Mouse (Mus musculus) intestine, embryonic 16.5 days (tissue): ENCODE measurements around the gene Mob3b. TPM values are rescaled to one million over a fixed set of nuclear protein-coding genes. Genes with fewer than 3 reads are reported as not detected.

ENCODE experiments used
- ATAC-seq: fragments of 200-750 bp; cut with Nextera tagmentation; 2 replicates; pipeline ENCODE4 v1.8.0; 2017; ENCODE audit warnings: moderate TSS enrichment, moderate library complexity
- H3K27ac ChIP-seq: fragments of 300-500 bp; sonication (generic); 2 replicates; pipeline ENCODE4 v1.5.1; 2014; ENCODE audit warnings: mild to moderate bottlenecking, low read length
- H3K27me3 ChIP-seq: fragments of 300-500 bp; sonication (generic); replicated peaks from 2 replicates; pipeline ENCODE4 v1.6.1; 2014; ENCODE audit warnings: low read length, control low read depth, mixed read lengths; ENCODE audit not compliant: control insufficient read depth, insufficient read depth
- H3K36me3 ChIP-seq: fragments of 300-500 bp; sonication (generic); 2 replicates; pipeline ENCODE4 v1.6.1; 2014; ENCODE audit warnings: low read length, control low read depth; ENCODE audit not compliant: control insufficient read depth, insufficient read depth
- H3K4me1 ChIP-seq: fragments of 300-500 bp; sonication (generic); 2 replicates; pipeline ENCODE4 v1.6.1; 2014; ENCODE audit warnings: low read length, control low read depth, mixed read lengths; ENCODE audit not compliant: control insufficient read depth, insufficient read depth
- H3K4me2 ChIP-seq: fragments of 300-500 bp; sonication (generic); 2 replicates; pipeline ENCODE4 v1.6.1; 2014; ENCODE audit warnings: low read depth, low read length, control low read depth
- H3K4me3 ChIP-seq: fragments of 300-500 bp; sonication (generic); 2 replicates; pipeline ENCODE4 v1.5.1; 2014; ENCODE audit warnings: mild to moderate bottlenecking, low read length
- H3K9ac ChIP-seq: fragments of 300-500 bp; sonication (generic); 2 replicates; pipeline ENCODE4 v1.6.1; 2014; ENCODE audit warnings: low read depth, low read length
- H3K9me3 ChIP-seq: fragments of 300-500 bp; sonication (generic); 2 replicates; pipeline ENCODE4 v1.6.1; 2016; ENCODE audit warnings: low read length, control low read depth; ENCODE audit not compliant: control insufficient read depth
- WGBS: fragments of 180-500 bp; shearing (Covaris S2); extraction: QIAGEN DNeasy Blood & Tissue Kit; methylation state at CpG from one replicate; pipeline ENCODE4 v1.1.7; 2014; 5-methylcytosine and 5-hydroxymethylcytosine counted together
- polyA plus RNA-seq: library from polyadenylated mRNA; unstranded; fragments of >200 nt; fragmentation: Nextera tagmentation; extraction: Ambion mirVana; gene quantifications from 2 replicates; pipeline ENCODE4 v1.2.1, GENCODE M21; 2015

Gene Mob3b
- polyA plus RNA-seq, 1 experiment from 2014 or later, result 27.5 TPM

- Histone ChIP-seq H3K27ac (no peak overlapping the region), H3K36me3 (no peaks in the 10 kb centered on the region), H3K27me3 (no peaks in the 10 kb centered on the region), H3K9me3 (no peaks in the 10 kb centered on the region), H3K9ac (no peak overlapping the region), H3K4me3 (no peak overlapping the region), H3K4me1 (peaks cover 9% of the 10 kb centered on the region), H3K4me2 (no peak overlapping the region)
- WGBS, result 24% methylated on average over 3 of the region's 3 CpGs
- no peak for ATAC-seq
Measured at GRCm38 (mm10) chr4:35154051-35154450, 3.2 kb downstream of the Mob3b start.

DNA sequence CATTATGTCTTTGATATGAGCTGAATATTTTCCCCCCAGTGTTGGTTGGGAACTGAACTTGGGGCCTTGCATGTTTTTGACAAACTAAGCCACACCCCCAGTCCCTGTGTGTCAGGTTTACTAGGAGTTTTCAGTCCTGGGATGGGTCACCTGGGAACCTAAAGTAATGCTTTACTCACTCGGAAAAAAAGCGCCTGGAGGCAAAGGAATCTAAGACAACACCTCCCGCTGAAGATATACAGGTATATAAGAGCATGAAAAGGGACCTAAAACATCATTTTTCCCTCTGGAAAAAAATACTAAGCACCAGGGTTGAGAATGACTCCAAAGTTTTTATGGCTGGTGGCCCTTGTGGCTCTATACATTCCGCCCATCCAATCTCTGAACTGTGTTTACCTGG is 5.5 kb downstream of the Mob3b start, which contains the start of gene Ifnk:
TSS of gene Ifnk (plus strand) at position 301 of the 400 bp plus-strand sequence.
- Histone ChIP-seq H3K36me3 (no peaks in the 10 kb centered on the region), H3K4me2 (no peak within 1 kb of the TSS), H3K4me3 (no peak within 1 kb of the TSS), H3K27ac (no peak within 1 kb of the TSS), H3K9ac (no peak within 1 kb of the TSS), H3K27me3 (no peaks in the 10 kb centered on the region), H3K4me1 (peaks cover 5% of the 10 kb centered on the region), H3K9me3 (no peaks in the 10 kb centered on the region)
- no peak for ATAC-seq
- WGBS, result 83% methylated on average over 4 of the region's 4 CpGs

DNA sequence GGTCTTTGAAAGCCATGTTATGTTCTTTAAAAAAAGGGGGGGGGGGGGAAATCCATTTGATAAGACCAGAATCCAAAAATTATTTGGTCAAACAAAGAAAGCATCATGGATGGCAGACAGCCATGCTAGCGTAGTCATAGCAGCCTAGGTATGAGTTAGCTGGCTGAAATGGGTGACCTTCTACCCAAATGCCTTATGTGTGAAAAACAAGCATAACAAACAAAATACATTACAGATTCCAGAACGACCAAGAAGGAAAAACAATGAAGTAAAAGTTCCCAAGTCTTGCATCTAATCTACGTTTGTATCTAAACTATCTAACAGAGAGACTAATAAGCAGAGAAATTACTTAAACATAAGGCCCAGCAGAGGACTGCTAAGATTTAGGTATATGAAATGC is 6.6 kb downstream of the Mob3b start:
- Histone ChIP-seq H3K4me3 (no peak overlapping the region), H3K4me1 (peaks cover 7% of the 10 kb centered on the region), H3K9ac (no peak overlapping the region), H3K9me3 (no peaks in the 10 kb centered on the region), H3K36me3 (no peaks in the 10 kb centered on the region), H3K27me3 (no peaks in the 10 kb centered on the region), H3K4me2 (no peak overlapping the region), H3K27ac (no peak overlapping the region)
- 80% methylated on average over 3 of the region's 3 CpGs for WGBS
- no peak for ATAC-seq

GRCm38 (mm10) chr4:35148326-35148725 is 9.0 kb downstream of the Mob3b start:
- Histone ChIP-seq H3K4me3 (no peak overlapping the region), H3K27me3 (no peaks in the 10 kb centered on the region), H3K27ac (no peak overlapping the region), H3K9ac (no peak overlapping the region), H3K4me1 (peaks cover 14% of the 10 kb centered on the region), H3K9me3 (no peaks in the 10 kb centered on the region), H3K36me3 (no peaks in the 10 kb centered on the region), H3K4me2 (no peak overlapping the region)
- 89% methylated on average over 4 of the region's 4 CpGs for WGBS
- no peak for ATAC-seq

- H3K27ac ChIP-seq, result no peak overlapping the region
Measured at GRCm38 (mm10) chr4:35146597-35146996, 10.7 kb downstream of the Mob3b start.

DNA sequence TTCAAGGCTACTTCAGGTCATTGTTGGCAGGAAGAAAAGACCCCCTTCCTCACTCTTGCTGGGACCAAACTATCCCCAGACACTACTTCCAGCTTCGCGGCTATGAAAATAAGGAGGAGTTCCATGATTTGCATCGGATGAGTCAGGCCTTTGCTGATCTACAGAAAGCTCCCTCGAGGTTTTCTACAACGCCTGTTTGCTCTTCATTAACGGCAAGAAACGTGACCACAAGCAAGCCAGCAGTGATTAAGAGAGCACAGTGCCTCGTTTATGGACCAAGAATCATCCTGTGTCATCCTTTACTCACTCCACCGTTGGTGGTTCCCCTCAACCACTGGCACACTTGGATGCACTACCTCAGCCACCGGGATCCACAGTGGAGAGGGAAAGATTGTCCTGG is 11.6 kb downstream of the Mob3b start:
- Histone ChIP-seq H3K27ac (peak overlapping the region; percentile 28; the same call in 1 of the 2 replicates), H3K9ac (no peak overlapping the region), H3K4me2 (no peak overlapping the region), H3K4me3 (no peak overlapping the region), H3K36me3 (no peaks in the 10 kb centered on the region), H3K4me1 (peaks cover 12% of the 10 kb centered on the region), H3K9me3 (no peaks in the 10 kb centered on the region), H3K27me3 (no peaks in the 10 kb centered on the region)
- no peak for ATAC-seq
- WGBS, result 75% methylated on average over 10 of the region's 10 CpGs

More at GRCm38 (mm10) chr4:35146597-35146996, 10.7 kb downstream of the Mob3b start:
- Histone ChIP-seq H3K4me2 (no peak overlapping the region), H3K36me3 (no peaks in the 10 kb centered on the region), H3K4me3 (no peak overlapping the region), H3K9me3 (no peaks in the 10 kb centered on the region), H3K27me3 (no peaks in the 10 kb centered on the region), H3K9ac (no peak overlapping the region), H3K4me1 (peaks cover 12% of the 10 kb centered on the region)
- no peak for ATAC-seq
- 64% methylated on average over 5 of the region's 5 CpGs for WGBS

DNA sequence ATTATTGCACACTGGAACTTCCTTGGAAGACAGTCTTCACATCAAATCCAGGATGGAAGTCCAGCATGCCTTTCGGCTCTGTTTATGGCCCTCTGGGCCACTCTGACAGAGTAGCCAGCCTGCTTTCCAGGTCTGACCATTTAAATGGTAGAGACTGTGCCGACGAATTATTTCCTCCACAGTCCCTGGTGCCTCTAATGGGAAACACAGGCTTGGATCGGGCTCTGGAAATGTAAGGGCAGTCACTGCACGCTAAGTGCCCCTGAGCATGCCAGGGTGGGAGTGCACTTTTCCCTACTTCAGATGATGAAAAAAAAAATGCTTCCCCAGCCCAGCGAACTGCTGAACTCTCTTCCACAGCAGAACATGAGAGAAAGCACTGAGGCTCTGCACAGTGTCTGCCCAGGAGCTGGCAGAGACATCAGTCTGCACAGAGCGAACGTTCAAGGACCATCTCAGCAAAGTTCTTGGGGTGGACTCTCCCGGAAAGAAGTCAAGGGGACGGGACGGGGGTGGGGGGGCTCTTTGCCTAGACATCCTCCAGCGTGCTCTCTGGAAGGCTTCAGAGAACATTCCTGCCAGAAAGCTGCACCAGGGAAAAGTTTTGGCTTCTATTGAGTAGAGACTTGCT is 13.7 kb downstream of the Mob3b start:
- H3K4me2 ChIP-seq, result no peak overlapping the region
- WGBS, result 59% methylated on average over 12 of the region's 12 CpGs
- 0 out of 2 replicates have a peak, but pooled peaks have one; percentile 38 for ATAC-seq

GRCm38 (mm10) chr4:35140317-35140716 is 17.0 kb downstream of the Mob3b start:
- H3K4me3 ChIP-seq, result no peak overlapping the region
- H3K4me2 ChIP-seq, result no peak overlapping the region
- H3K4me1 ChIP-seq, result peaks cover 14% of the 10 kb centered on the region
- no peak overlapping the region for H3K9ac ChIP-seq
- no peaks in the 10 kb centered on the region for H3K27me3 ChIP-seq
- H3K36me3 ChIP-seq, result no peaks in the 10 kb centered on the region
- H3K9me3 ChIP-seq, result no peaks in the 10 kb centered on the region
- H3K27ac ChIP-seq, result no peak overlapping the region
- 63% methylated on average over 6 of the region's 6 CpGs for WGBS
- ATAC-seq, result no peak

More for the DNA sequence above, 13.7 kb downstream of the Mob3b start:
- Histone ChIP-seq H3K36me3 (no peaks in the 10 kb centered on the region), H3K4me1 (peaks cover 12% of the 10 kb centered on the region), H3K27me3 (no peaks in the 10 kb centered on the region), H3K9ac (no peak overlapping the region), H3K9me3 (no peaks in the 10 kb centered on the region), H3K4me3 (no peak overlapping the region), H3K27ac (peak overlapping the region; percentile 46)

- H3K9ac ChIP-seq, result no peak overlapping the region
- no peaks in the 10 kb centered on the region for H3K9me3 ChIP-seq
Measured at GRCm38 (mm10) chr4:35138077-35138476, 19.2 kb downstream of the Mob3b start.

DNA sequence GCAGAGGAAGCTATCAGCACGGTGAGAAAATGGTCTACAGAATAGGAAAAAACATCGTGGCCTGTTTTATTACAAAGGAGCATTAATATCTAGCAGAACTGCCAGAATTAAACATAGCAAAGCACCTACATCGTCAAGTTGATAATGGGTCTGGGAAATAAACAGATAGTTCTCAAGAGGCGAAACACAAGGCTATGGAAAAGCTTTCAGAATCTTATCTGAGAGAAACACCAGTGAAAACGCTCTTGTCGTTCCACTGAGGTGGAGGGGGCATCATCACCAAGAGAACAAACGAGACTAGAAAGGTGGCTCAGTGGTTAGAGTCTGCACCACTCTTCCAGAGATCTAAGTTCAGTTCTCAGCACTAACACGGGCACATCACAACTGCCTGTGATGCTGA is 20.3 kb downstream of the Mob3b start:
- H3K27ac ChIP-seq, result no peak overlapping the region
- no peaks in the 10 kb centered on the region for H3K9me3 ChIP-seq
- H3K9ac ChIP-seq, result no peak overlapping the region
- no peak overlapping the region for H3K4me2 ChIP-seq
- H3K4me3 ChIP-seq, result no peak overlapping the region
- 65% methylated on average over 8 of the region's 8 CpGs for WGBS
- no peaks in the 10 kb centered on the region for H3K36me3 ChIP-seq
- peaks cover 19% of the 10 kb centered on the region for H3K4me1 ChIP-seq
- ATAC-seq, result no peak
- H3K27me3 ChIP-seq, result no peaks in the 10 kb centered on the region

More at GRCm38 (mm10) chr4:35138077-35138476, 19.2 kb downstream of the Mob3b start:
- Histone ChIP-seq H3K27ac (no peak overlapping the region), H3K4me2 (no peak overlapping the region), H3K4me1 (peaks cover 19% of the 10 kb centered on the region), H3K4me3 (no peak overlapping the region), H3K27me3 (no peaks in the 10 kb centered on the region), H3K36me3 (no peaks in the 10 kb centered on the region)
- WGBS, result 58% methylated on average over 6 of the region's 6 CpGs
- no peak for ATAC-seq
